Mouse (Mus musculus): ENCODE measurements at regions not wholly inside any gene's neighbourhood (a gene's known extent, or its start where the extent isn't known, plus 50 kb on each side); places are given as distances from the start of the nearest gene placed in this dataset.

GRCm38 (mm10) chr2:78804931-78805330 lies 63.0 kb upstream of the Ube2e3 start:
- DNase-seq (ENCODE audit: low read depth, low spot score): no peak

- DNase-seq (ENCODE audit: low read depth, low spot score): no peak
Observed at GRCm38 (mm10) chr2:78803543-78803942, 64.4 kb upstream of the Ube2e3 start.

GRCm38 (mm10) chr2:78795446-78795845 lies 72.5 kb upstream of the Ube2e3 start:
- no peak for DNase-seq (ENCODE audit: low read depth, low spot score)

GRCm38 (mm10) chr2:78794734-78795133 lies 73.2 kb upstream of the Ube2e3 start:
- no peak for DNase-seq (ENCODE audit: low read depth, low spot score)

GRCm38 (mm10) chr2:78789124-78789523 lies 78.8 kb upstream of the Ube2e3 start:
- DNase-seq (ENCODE audit: low read depth, low spot score): no peak

- DNase-seq (ENCODE audit: low read depth, low spot score): no peak
Observed at GRCm38 (mm10) chr2:78788222-78788621, 79.7 kb upstream of the Ube2e3 start.

- no peak for DNase-seq (ENCODE audit: low read depth, low spot score)
Observed at GRCm38 (mm10) chr2:78779949-78780348, 88.0 kb upstream of the Ube2e3 start.

- no peak for DNase-seq (ENCODE audit: low read depth, low spot score)
Observed at GRCm38 (mm10) chr2:78777589-78777988, 90.3 kb upstream of the Ube2e3 start.

- DNase-seq (ENCODE audit: low read depth, low spot score): no peak
Observed at GRCm38 (mm10) chr2:78754362-78754761, 113.6 kb upstream of the Ube2e3 start.

GRCm38 (mm10) chr2:78753918-78754317 lies 114.0 kb upstream of the Ube2e3 start:
- no peak for DNase-seq (ENCODE audit: low read depth, low spot score)

- DNase-seq (ENCODE audit: low read depth, low spot score): no peak
Observed at GRCm38 (mm10) chr2:78730161-78730560, 137.8 kb upstream of the Ube2e3 start.

- DNase-seq (ENCODE audit: low read depth, low spot score): no peak
Observed at GRCm38 (mm10) chr2:78726060-78726459, 141.9 kb upstream of the Ube2e3 start.

- no peak for DNase-seq (ENCODE audit: low read depth, low spot score)
Observed at GRCm38 (mm10) chr2:78724416-78724815, 143.5 kb upstream of the Ube2e3 start.

GRCm38 (mm10) chr2:78723423-78723822 lies 144.5 kb upstream of the Ube2e3 start:
- no peak for DNase-seq (ENCODE audit: low read depth, low spot score)

GRCm38 (mm10) chr2:78722739-78723138 lies 145.2 kb upstream of the Ube2e3 start:
- DNase-seq (ENCODE audit: low read depth, low spot score): no peak

- DNase-seq (ENCODE audit: low read depth, low spot score): no peak
Observed at GRCm38 (mm10) chr2:78718550-78718949, 149.4 kb upstream of the Ube2e3 start.

- no peak for DNase-seq (ENCODE audit: low read depth, low spot score)
Observed at GRCm38 (mm10) chr2:78716157-78716798, 151.6 kb upstream of the Ube2e3 start.

- no peak for DNase-seq (ENCODE audit: low read depth, low spot score)
Observed at GRCm38 (mm10) chr2:78694851-78695250, 173.1 kb upstream of the Ube2e3 start.

- no peak for DNase-seq (ENCODE audit: low read depth, low spot score)
Observed at GRCm38 (mm10) chr2:78656668-78657067, 211.3 kb upstream of the Ube2e3 start.

GRCm38 (mm10) chr2:78655156-78655855 lies 212.6 kb upstream of the Ube2e3 start:
- DNase-seq (ENCODE audit: low read depth, low spot score): no peak

- DNase-seq (ENCODE audit: low read depth, low spot score): no peak
Observed at GRCm38 (mm10) chr2:78651549-78651948, 216.4 kb upstream of the Ube2e3 start.

GRCm38 (mm10) chr2:78640361-78640760 lies 227.6 kb upstream of the Ube2e3 start:
- DNase-seq (ENCODE audit: low read depth, low spot score): no peak

GRCm38 (mm10) chr2:78625264-78625663 lies 242.7 kb upstream of the Ube2e3 start:
- DNase-seq (ENCODE audit: low read depth, low spot score): no peak

Data from CD4-positive helper T cell, adult 2 months (primary cell).